Mouse (Mus musculus): ENCODE results near the gene Gfi1. TPM values are rescaled to one million over a fixed set of nuclear protein-coding genes. Genes with fewer than 3 reads are reported as not detected.

Gfi1 gene
- total and polyA plus RNA-seq, 2 experiments from 2014 or later, result 0.05 to 0.06 TPM

GRCm38 (mm10) chr5:107681300-107681699 lies 44.5 kb downstream of the Gfi1 start:
- H3K27ac ChIP-seq, result no peak overlapping the region
- no peak for ATAC-seq

DNA sequence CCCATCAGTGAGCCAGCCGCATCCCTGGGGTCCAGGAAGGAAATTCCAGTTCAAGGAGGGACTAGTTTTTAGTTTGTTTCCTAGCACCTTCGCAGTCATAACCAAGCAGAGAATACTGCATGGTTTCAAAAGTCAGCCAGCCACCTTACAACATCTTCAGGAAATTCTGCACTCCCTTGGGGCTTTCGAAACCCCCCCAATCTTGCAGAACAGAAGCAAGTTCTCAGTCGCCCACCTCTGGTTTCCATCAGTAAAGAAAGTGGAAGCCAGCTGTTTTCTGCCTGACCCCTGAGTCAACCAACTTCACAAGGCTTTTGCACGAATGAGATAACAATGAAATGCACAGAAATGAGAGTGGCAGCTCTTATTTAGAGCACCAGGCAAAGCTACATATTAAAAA lies 47.4 kb downstream of the Gfi1 start:
- no peak overlapping the region for H3K27ac ChIP-seq
- no peaks in the 10 kb centered on the region for H3K9me3 ChIP-seq (ENCODE audit: low read length)
- no peaks in the 10 kb centered on the region for H3K4me1 ChIP-seq (ENCODE audit: insufficient read depth, low read length)
- DNase-seq (ENCODE audit: low spot score) (no peak), ATAC-seq (no peak)
- H3K27me3 ChIP-seq (ENCODE audit: insufficient read depth, low read length), result no peaks in the 10 kb centered on the region
- no peaks in the 10 kb centered on the region for H3K36me3 ChIP-seq (ENCODE audit: insufficient read depth, low read length)
- 73% methylated on average over 5 of the region's 5 CpGs for WGBS
- no peak for TF ChIP-seq CTCF (IDR thresholded peaks at IDR 0.05; ENCODE audit: low read depth)
- no peak overlapping the region for H3K4me2 ChIP-seq (ENCODE audit: low read depth, low read length)
- H3K4me3 ChIP-seq (ENCODE audit: low read length), result no peak overlapping the region
- H3K9ac ChIP-seq (replicated peaks; ENCODE audit: low read length), result no peak overlapping the region

More at GRCm38 (mm10) chr5:107681300-107681699, 44.5 kb downstream of the Gfi1 start:
- Histone ChIP-seq H3K9ac (replicated peaks; ENCODE audit: low read length) (no peak overlapping the region), H3K4me3 (ENCODE audit: low read length) (no peak overlapping the region), H3K27me3 (ENCODE audit: insufficient read depth, low read length) (no peaks in the 10 kb centered on the region), H3K4me2 (ENCODE audit: low read depth, low read length) (no peak overlapping the region), H3K9me3 (ENCODE audit: low read length) (no peaks in the 10 kb centered on the region), H3K4me1 (ENCODE audit: insufficient read depth, low read length) (no peaks in the 10 kb centered on the region), H3K36me3 (ENCODE audit: insufficient read depth, low read length) (no peaks in the 10 kb centered on the region)
- 80% methylated on average over 5 of the region's 5 CpGs for WGBS
- no peak for DNase-seq (ENCODE audit: low spot score)
- no peak for TF ChIP-seq CTCF (IDR thresholded peaks at IDR 0.05; ENCODE audit: low read depth)

Other genes starting within 250 kb of the Gfi1 start
- gene Gm42669, start 218.4 kb downstream of the Gfi1 start, total RNA-seq (2014; rRNA removed), result 0.16 and 0.32 TPM in 2 replicates
- 0.43 and 0.64 TPM in 2 replicates for gene Gm42669, start 218.4 kb downstream of the Gfi1 start, polyA plus RNA-seq (2015; fragmentation: Nextera tagmentation; extraction: Ambion mirVana)
- gene 1700028K03Rik, start 191.3 kb downstream of the Gfi1 start, total RNA-seq (2014; rRNA removed), result 0.10 and 0.18 TPM in 2 replicates
- 0.25 and 0.34 TPM in 2 replicates for gene 1700028K03Rik, start 191.3 kb downstream of the Gfi1 start, polyA plus RNA-seq (2015; fragmentation: Nextera tagmentation; extraction: Ambion mirVana)
- 11.1 and 14.3 TPM in 2 replicates for gene Rpap2, start 128.7 kb downstream of the Gfi1 start, total RNA-seq (2014; rRNA removed)
- 21.5 and 23.4 TPM in 2 replicates for gene Rpap2, start 128.7 kb downstream of the Gfi1 start, polyA plus RNA-seq (2015; fragmentation: Nextera tagmentation; extraction: Ambion mirVana)
- gene Glmn, start 128.1 kb downstream of the Gfi1 start, total RNA-seq (2014; rRNA removed), result 6.6 and 17.8 TPM in 2 replicates
- 32.6 and 33.6 TPM in 2 replicates for gene Glmn, start 128.1 kb downstream of the Gfi1 start, polyA plus RNA-seq (2015; fragmentation: Nextera tagmentation; extraction: Ambion mirVana)
- not detected in 2 replicates for gene Ube2d2b, start 104.1 kb upstream of the Gfi1 start, total RNA-seq (2014; rRNA removed)
- 0.14 and 0.18 TPM in 2 replicates for gene Ube2d2b, start 104.1 kb upstream of the Gfi1 start, polyA plus RNA-seq (2015; fragmentation: Nextera tagmentation; extraction: Ambion mirVana)
- 56.0 and 57.7 TPM in 2 replicates for gene Evi5, start 149.1 kb upstream of the Gfi1 start, total RNA-seq (2014; rRNA removed)
- 60.1 and 66.3 TPM in 2 replicates for gene Evi5, start 149.1 kb upstream of the Gfi1 start, polyA plus RNA-seq (2015; fragmentation: Nextera tagmentation; extraction: Ambion mirVana)
- 78.0 and 106 TPM in 2 replicates for gene Rpl5, start 174.5 kb upstream of the Gfi1 start, total RNA-seq (2014; rRNA removed)
- 51.7 and 57.8 TPM in 2 replicates for gene Rpl5, start 174.5 kb upstream of the Gfi1 start, polyA plus RNA-seq (2015; fragmentation: Nextera tagmentation; extraction: Ambion mirVana)

All from hindbrain, postnatal 0 days (tissue).